Mouse (Mus musculus): Measurements from ENCODE around the gene Cdk4. TPM values are rescaled to one million over a fixed set of nuclear protein-coding genes. Genes with fewer than 3 reads are reported as not detected.
"Not testable (repeated sequence)": the region's sequence is repeated elsewhere in the genome, so short reads cannot be mapped to it uniquely, and the experiment has no call there.

The Cdk4 gene
- polyA plus RNA-seq, 1 experiment from 2014 or later = 2,665 TPM

DNA sequence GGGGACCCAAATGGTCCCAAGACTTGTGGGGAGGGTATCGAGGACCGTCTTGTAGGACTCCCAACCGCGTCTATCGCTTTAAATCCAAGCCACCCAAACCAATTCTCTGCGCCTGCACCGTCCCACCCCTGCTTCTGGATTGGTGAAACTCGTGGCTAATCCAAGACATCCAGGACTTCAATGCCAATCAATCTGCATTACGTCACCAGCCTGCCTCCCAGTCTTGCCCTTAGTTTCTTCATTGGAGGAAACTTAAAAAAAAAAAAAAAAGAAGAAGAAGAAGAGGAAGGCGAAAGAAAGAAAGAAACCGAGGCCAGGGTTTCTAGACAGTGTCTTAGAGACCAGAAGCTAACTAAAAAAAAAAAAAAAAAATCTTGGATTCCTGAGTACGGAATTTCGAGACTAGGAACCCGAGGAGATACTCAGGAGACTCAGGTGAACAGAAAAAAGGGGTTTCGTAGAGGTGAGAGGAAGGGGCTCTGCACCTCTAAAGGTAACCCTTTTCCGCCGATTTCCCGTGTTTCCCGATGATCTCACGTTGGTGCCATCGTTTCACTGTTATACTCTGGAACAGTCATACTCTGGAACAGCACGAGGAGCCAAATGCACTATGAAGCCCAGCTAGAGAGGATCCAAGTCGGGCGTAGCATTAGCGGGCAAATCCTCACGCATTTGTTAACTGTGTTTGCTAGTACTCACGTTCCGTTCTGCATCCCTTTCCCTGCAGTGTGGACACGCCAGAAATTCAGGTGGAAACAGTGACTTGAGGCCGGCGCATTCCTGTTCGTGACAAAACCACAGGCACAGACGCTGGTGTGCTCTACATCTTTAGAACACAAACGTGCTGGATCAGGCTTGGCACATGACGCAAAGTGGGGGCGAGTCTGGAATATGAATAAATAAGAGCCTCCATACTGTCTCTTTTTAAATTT, 7.1 kb downstream of the Cdk4 start, which contains the start of gene Tspan31:
TSS of gene Tspan31 (minus strand) at position 75 of the 932 bp plus-strand sequence.
- Histone ChIP-seq H3K4me3 (peak within 1 kb of the TSS; percentile 74), H3K9me3 (no peaks in the 10 kb centered on the region), H3K27me3 (ENCODE audit: insufficient read depth, poor library complexity, severe bottlenecking) (peaks cover 6% of the 10 kb centered on the region), H3K36me3 (peaks cover 34% of the 10 kb centered on the region), H3K4me1 (replicated peaks) (peaks cover 40% of the 10 kb centered on the region), H3K27ac (peak within 1 kb of the TSS; percentile 93)
- WGBS = 4% methylated on average over 36 of the region's 36 CpGs
- DNase-seq (ENCODE audit: low spot score) = peak; percentile 90

DNA sequence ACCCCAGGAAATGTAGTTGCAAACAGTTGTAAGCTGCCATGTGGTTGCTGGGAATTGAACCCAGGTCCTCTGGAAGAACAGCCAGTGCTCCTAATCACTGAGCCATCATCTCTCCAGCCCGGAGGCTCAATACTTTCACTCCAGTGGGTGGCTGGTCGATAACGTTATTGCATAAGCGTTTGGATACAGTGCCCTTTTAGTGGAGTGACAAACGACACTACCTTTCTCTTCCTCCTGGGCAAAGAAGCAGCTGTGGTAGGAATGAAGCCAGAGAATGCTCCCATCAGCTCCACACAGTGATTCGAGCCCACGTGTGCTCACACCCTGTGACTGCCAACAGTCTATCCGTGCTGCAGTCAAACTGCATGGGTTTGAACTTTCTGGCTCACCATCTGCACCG, 7.9 kb downstream of the Cdk4 start:
- Histone ChIP-seq H3K36me3 (peaks cover 26% of the 10 kb centered on the region), H3K4me3 (peak overlapping the region; percentile 74), H3K9me3 (no peaks in the 10 kb centered on the region), H3K27me3 (ENCODE audit: insufficient read depth, poor library complexity, severe bottlenecking) (peaks cover 14% of the 10 kb centered on the region), H3K27ac (peak overlapping the region; percentile 93; the same call in 1 of the 2 replicates), H3K4me1 (replicated peaks) (peaks cover 38% of the 10 kb centered on the region)
- no peak for DNase-seq (ENCODE audit: low spot score)
- WGBS = 81% methylated on average over 9 of the region's 9 CpGs

DNA sequence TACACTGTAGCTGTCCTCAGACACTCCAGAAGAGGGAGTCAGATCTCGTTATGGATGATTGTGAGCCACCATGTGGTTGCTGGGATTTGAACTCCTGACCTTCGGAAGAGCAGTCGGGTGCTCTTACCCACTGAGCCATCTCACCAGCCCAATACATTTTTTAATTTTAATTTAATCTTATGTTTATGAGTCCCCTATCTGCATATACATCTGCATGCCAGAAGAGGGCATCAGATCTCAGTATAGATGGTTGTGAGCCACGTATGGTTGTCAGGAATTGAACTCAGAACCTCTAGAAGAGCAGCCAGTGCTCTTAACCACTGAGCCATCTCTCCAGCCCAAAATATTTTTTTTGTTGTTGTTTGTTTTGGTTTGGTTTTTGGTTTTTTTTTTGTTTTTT, 8.9 kb downstream of the Cdk4 start:
- not testable (repeated sequence) for H3K9me3 ChIP-seq; DNase-seq (ENCODE audit: low spot score); H3K4me3 ChIP-seq; H3K27ac ChIP-seq
- peaks cover 16% of the 10 kb centered on the region for H3K36me3 ChIP-seq
- peaks cover 24% of the 10 kb centered on the region for H3K27me3 ChIP-seq (ENCODE audit: insufficient read depth, poor library complexity, severe bottlenecking)
- H3K4me1 ChIP-seq (replicated peaks) = peaks cover 34% of the 10 kb centered on the region
- WGBS = 89% methylated on average over 4 of the region's 4 CpGs

- peaks cover 31% of the 10 kb centered on the region for H3K27me3 ChIP-seq (ENCODE audit: insufficient read depth, poor library complexity, severe bottlenecking)
- H3K4me3 ChIP-seq; H3K9me3 ChIP-seq; H3K36me3 ChIP-seq; DNase-seq (ENCODE audit: low spot score); H3K27ac ChIP-seq: not testable (repeated sequence)
- peaks cover 38% of the 10 kb centered on the region for H3K4me1 ChIP-seq (replicated peaks)
- WGBS = 85% methylated on average over 2 of the region's 2 CpGs
These were observed 9.6 kb downstream of the Cdk4 start for GRCm38 (mm10) chr10:127072969-127073368.

DNA sequence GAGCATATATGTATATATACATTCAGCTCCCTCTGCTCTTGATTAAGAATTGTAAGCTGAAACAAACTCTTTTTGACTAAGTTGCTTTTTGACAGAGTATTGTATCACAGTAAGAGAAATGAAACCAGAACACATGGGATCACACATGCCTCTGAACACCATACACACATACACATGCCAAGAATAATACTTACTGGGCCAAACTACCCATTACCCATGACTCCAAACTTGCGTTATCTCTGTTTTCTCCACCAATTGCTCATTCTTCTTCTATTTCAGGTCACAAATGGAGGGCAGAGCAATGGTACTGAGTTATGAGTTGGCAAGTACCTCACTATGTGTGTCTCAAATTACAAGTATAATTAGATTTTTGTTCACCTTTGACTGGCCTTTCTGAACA, 10.6 kb downstream of the Cdk4 start:
- peaks cover 38% of the 10 kb centered on the region for H3K4me1 ChIP-seq (replicated peaks)
- H3K27me3 ChIP-seq (ENCODE audit: insufficient read depth, poor library complexity, severe bottlenecking) = peaks cover 42% of the 10 kb centered on the region
- DNase-seq (ENCODE audit: low spot score) = no peak
- H3K9me3 ChIP-seq = no peaks in the 10 kb centered on the region
- no peak overlapping the region for H3K4me3 ChIP-seq
- WGBS = 91% methylated on average over 1 of the region's 1 CpGs
- H3K36me3 ChIP-seq = no peaks in the 10 kb centered on the region
- H3K27ac ChIP-seq = no peak overlapping the region

DNA sequence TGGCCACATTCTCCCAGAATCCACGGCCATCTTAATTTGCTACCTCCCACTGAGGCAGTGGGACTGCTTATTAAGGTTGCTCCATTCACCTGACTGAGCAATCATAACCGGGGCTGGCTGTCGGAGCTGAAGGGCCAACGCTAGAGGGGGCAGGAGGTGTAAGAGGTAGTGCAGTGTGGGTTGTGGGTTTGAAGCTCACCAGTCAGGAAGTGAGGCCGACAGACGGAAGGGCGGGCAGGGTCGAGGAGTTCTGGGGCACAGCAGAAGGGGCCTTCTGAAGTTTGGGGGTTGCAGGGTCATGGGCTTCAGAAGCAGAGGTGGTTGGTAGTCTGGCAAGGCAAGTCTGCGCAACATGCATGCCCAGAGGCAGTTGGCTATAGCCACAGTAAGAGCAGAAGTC, 11.7 kb downstream of the Cdk4 start, which contains the start of gene Agap2:
TSS of gene Agap2 (plus strand) at position 205 of the 400 bp plus-strand sequence.
- H3K27me3 ChIP-seq (ENCODE audit: insufficient read depth, poor library complexity, severe bottlenecking) = peaks cover 53% of the 10 kb centered on the region

DNA sequence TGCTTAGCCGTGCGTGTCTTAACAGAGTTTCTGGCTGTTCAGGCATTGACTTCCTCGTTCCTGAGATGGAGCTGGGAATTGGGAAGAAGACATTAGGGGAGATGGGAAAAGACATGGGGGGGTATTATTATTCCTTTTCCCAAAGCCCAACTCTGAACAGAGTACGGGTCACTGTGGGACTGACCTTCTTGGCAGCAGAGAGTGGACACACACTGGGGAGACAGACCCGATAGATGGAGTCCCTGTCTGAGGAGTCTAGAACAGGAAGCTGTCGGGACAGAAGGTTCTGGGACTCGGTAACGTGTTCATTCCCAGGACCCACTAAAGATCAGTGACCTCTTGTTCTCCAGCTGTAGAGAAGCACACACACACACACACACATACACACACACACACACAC, 12.3 kb downstream of the Cdk4 start:
- Histone ChIP-seq H3K27ac (no peak overlapping the region), H3K4me1 (replicated peaks) (peaks cover 46% of the 10 kb centered on the region), H3K27me3 (ENCODE audit: insufficient read depth, poor library complexity, severe bottlenecking) (peaks cover 58% of the 10 kb centered on the region), H3K36me3 (no peaks in the 10 kb centered on the region), H3K4me3 (no peak overlapping the region), H3K9me3 (no peaks in the 10 kb centered on the region)
- no peak for DNase-seq (ENCODE audit: low spot score)
- WGBS = 75% methylated on average over 8 of the region's 8 CpGs

More for the DNA sequence above, 11.7 kb downstream of the Cdk4 start, which contains the start of gene Agap2:
- 68% methylated on average over 9 of the region's 9 CpGs for WGBS
- no peaks in the 10 kb centered on the region for H3K36me3 ChIP-seq
- no peaks in the 10 kb centered on the region for H3K9me3 ChIP-seq
- DNase-seq (ENCODE audit: low spot score) = no peak
- no peak within 1 kb of the TSS for H3K27ac ChIP-seq
- peaks cover 42% of the 10 kb centered on the region for H3K4me1 ChIP-seq (replicated peaks)
- no peak within 1 kb of the TSS for H3K4me3 ChIP-seq

- Histone ChIP-seq H3K4me1 (replicated peaks) (peaks cover 46% of the 10 kb centered on the region), H3K27me3 (ENCODE audit: insufficient read depth, poor library complexity, severe bottlenecking) (peaks cover 63% of the 10 kb centered on the region), H3K36me3 (no peaks in the 10 kb centered on the region), H3K4me3 (no peak overlapping the region), H3K9me3 (no peaks in the 10 kb centered on the region), H3K27ac (no peak overlapping the region)
- WGBS = 59% methylated on average over 4 of the region's 4 CpGs
- no peak for DNase-seq (ENCODE audit: low spot score)
These were observed 12.7 kb downstream of the Cdk4 start for GRCm38 (mm10) chr10:127076082-127076481.

- peaks cover 77% of the 10 kb centered on the region for H3K27me3 ChIP-seq (ENCODE audit: insufficient read depth, poor library complexity, severe bottlenecking)
- no peaks in the 10 kb centered on the region for H3K9me3 ChIP-seq
- peaks cover 56% of the 10 kb centered on the region for H3K4me1 ChIP-seq (replicated peaks)
- WGBS = 4% methylated on average over 10 of the region's 10 CpGs
- peak overlapping the region; percentile 78; the same call in 1 of the 2 replicates for H3K4me3 ChIP-seq
- no peak for DNase-seq (ENCODE audit: low spot score)
- H3K27ac ChIP-seq = 0 out of 2 replicates have a peak overlapping the region, but pooled peaks have one; percentile 31
- no peaks in the 10 kb centered on the region for H3K36me3 ChIP-seq
These were observed 14.2 kb downstream of the Cdk4 start for GRCm38 (mm10) chr10:127077515-127077914.

- H3K27me3 ChIP-seq (ENCODE audit: insufficient read depth, poor library complexity, severe bottlenecking) = peaks cover 83% of the 10 kb centered on the region
- no peak for DNase-seq (ENCODE audit: low spot score)
- peaks cover 61% of the 10 kb centered on the region for H3K4me1 ChIP-seq (replicated peaks)
- WGBS = 2% methylated on average over 12 of the region's 12 CpGs
- H3K36me3 ChIP-seq = no peaks in the 10 kb centered on the region
- H3K4me3 ChIP-seq = peak overlapping the region; percentile 78
- H3K27ac ChIP-seq = peak overlapping the region; percentile 84; the same call in 1 of the 2 replicates
- no peaks in the 10 kb centered on the region for H3K9me3 ChIP-seq
These were observed 14.8 kb downstream of the Cdk4 start for GRCm38 (mm10) chr10:127078001-127078676.

DNA sequence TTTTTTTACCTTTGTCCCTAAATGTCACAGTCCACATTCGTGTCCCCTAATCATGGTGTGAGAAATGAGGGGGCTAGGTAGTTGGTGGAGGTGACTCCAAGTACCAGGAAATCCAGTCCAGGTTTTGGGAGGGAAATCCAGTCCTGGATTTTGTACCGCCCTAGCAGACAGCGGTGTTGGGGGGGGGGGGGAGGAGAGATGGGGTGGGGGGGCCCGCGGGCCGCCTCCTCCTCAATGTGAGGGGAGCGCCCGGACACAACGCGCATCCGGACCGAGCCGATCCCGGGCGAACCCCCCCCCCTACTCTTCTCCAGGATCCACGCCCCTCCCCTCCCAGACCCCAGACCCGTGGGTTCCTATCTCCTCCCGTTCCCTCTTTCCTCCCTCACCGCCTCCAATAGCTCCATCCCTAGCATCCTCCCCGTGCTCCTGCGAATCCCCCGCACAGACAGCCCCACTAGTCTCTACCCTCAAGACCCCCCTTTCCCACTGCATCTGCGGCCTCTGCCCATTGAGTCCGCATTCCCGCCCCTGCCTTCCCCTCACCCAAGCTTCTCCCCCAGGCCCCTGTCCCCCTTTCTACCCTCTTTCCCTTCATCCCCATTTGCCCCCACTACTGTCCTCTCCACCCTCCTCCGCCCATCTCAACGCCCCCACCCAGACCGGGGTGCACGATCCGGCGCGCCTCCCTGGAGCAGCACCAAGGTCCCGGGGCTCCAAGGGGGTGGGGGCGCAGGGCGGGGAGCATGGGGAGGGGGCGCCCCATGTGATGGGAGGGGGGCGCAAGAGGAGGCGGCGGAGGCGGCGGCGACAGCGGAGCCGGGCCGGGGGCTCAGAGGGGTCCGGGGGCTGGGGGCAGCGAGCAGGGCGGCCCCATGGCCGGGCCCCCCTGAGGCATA, 15.6 kb downstream of the Cdk4 start:
- H3K27me3 ChIP-seq (ENCODE audit: insufficient read depth, poor library complexity, severe bottlenecking) = peaks cover 91% of the 10 kb centered on the region
- peak; percentile 76 for DNase-seq (ENCODE audit: low spot score)
- H3K27ac ChIP-seq = peak overlapping the region; percentile 84
- H3K4me3 ChIP-seq = peak overlapping the region; percentile 78
- peaks cover 66% of the 10 kb centered on the region for H3K4me1 ChIP-seq (replicated peaks)
- H3K9me3 ChIP-seq = no peaks in the 10 kb centered on the region
- H3K36me3 ChIP-seq = no peaks in the 10 kb centered on the region
- WGBS = under 1% methylated on average over 49 of the region's 49 CpGs
